Mouse (Mus musculus): Measurements from ENCODE around the gene Nap1l1. TPM values are rescaled to one million over a fixed set of nuclear protein-coding genes. Genes with fewer than 3 reads are reported as not detected.
A peak's percentile ranks its signal among the peaks of the same experiment; 100 is the strongest.
"Not testable (repeated sequence)": the region's sequence is repeated elsewhere in the genome, so short reads cannot be mapped to it uniquely, and the experiment has no call there.

The Nap1l1 gene
- polyA plus RNA-seq (2015; fragmentation: Nextera tagmentation; extraction: Ambion mirVana): 203 and 209 TPM in 2 replicates

GRCm38 (mm10) chr10:111472686-111473510, at the start of gene Nap1l1:
Nap1l1 (plus strand) TSS chr10:111473223.
- Histone ChIP-seq H3K27me3 (ENCODE audit: insufficient read depth, low read length) (no peaks in the 10 kb centered on the region), H3K36me3 (ENCODE audit: insufficient read depth, low read length) (0 out of 2 replicates have a peak, but pooled peaks cover 4% of the 10 kb centered on the region), H3K9me3 (ENCODE audit: low read length) (no peaks in the 10 kb centered on the region), H3K4me2 (replicated peaks; ENCODE audit: low read depth, low read length) (peak within 1 kb of the TSS; percentile 85), H3K4me3 (ENCODE audit: low read length) (peak within 1 kb of the TSS; percentile 96), H3K4me1 (ENCODE audit: insufficient read depth, low read length) (peaks cover 29% of the 10 kb centered on the region), H3K27ac (ENCODE audit: low read length) (peak within 1 kb of the TSS; percentile 90), H3K9ac (replicated peaks; ENCODE audit: low read length) (peak within 1 kb of the TSS; percentile 98)
- peak; percentile 99 for ATAC-seq (ENCODE audit: low FRiP score, low TSS enrichment)
- under 1% methylated on average over 49 of the region's 80 CpGs for WGBS

GRCm38 (mm10) chr10:111426491-111426890, 46.5 kb upstream of the Nap1l1 start:
- ATAC-seq (ENCODE audit: low FRiP score, low TSS enrichment): no peak
- H3K9me3 ChIP-seq (ENCODE audit: low read length): no peaks in the 10 kb centered on the region
- H3K4me2 ChIP-seq (replicated peaks; ENCODE audit: low read depth, low read length): no peak overlapping the region
- H3K9ac ChIP-seq (replicated peaks; ENCODE audit: low read length): no peak overlapping the region
- no peaks in the 10 kb centered on the region for H3K27me3 ChIP-seq (ENCODE audit: insufficient read depth, low read length)
- WGBS: 57% methylated on average over 1 of the region's 1 CpGs
- peaks cover 4% of the 10 kb centered on the region; the same call in 1 of the 2 replicates for H3K4me1 ChIP-seq (ENCODE audit: insufficient read depth, low read length)
- H3K27ac ChIP-seq (ENCODE audit: low read length): no peak overlapping the region
- no peak overlapping the region for H3K4me3 ChIP-seq (ENCODE audit: low read length)
- H3K36me3 ChIP-seq (ENCODE audit: insufficient read depth, low read length): no peaks in the 10 kb centered on the region

- no peaks in the 10 kb centered on the region for H3K4me1 ChIP-seq (ENCODE audit: insufficient read depth, low read length)
- H3K9me3 ChIP-seq (ENCODE audit: low read length): 0 out of 2 replicates have a peak, but pooled peaks cover 3% of the 10 kb centered on the region
- H3K27me3 ChIP-seq (ENCODE audit: insufficient read depth, low read length): no peaks in the 10 kb centered on the region
- no peak overlapping the region for H3K9ac ChIP-seq (replicated peaks; ENCODE audit: low read length)
- no peak overlapping the region for H3K4me3 ChIP-seq (ENCODE audit: low read length)
- 85% methylated on average over 3 of the region's 3 CpGs for WGBS
- no peak overlapping the region for H3K27ac ChIP-seq (ENCODE audit: low read length)
- ATAC-seq (ENCODE audit: low FRiP score, low TSS enrichment): no peak
- H3K36me3 ChIP-seq (ENCODE audit: insufficient read depth, low read length): no peaks in the 10 kb centered on the region
- no peak overlapping the region for H3K4me2 ChIP-seq (replicated peaks; ENCODE audit: low read depth, low read length)
Measured at GRCm38 (mm10) chr10:111433502-111433901, 39.5 kb upstream of the Nap1l1 start.

GRCm38 (mm10) chr10:111441034-111441440, 32.0 kb upstream of the Nap1l1 start:
- WGBS: 64% methylated on average over 3 of the region's 3 CpGs
- Histone ChIP-seq H3K27ac (ENCODE audit: low read length) (no peak overlapping the region), H3K36me3 (ENCODE audit: insufficient read depth, low read length) (no peaks in the 10 kb centered on the region), H3K9ac (replicated peaks; ENCODE audit: low read length) (no peak overlapping the region), H3K9me3 (ENCODE audit: low read length) (no peaks in the 10 kb centered on the region), H3K27me3 (ENCODE audit: insufficient read depth, low read length) (no peaks in the 10 kb centered on the region), H3K4me1 (ENCODE audit: insufficient read depth, low read length) (no peaks in the 10 kb centered on the region), H3K4me2 (replicated peaks; ENCODE audit: low read depth, low read length) (no peak overlapping the region), H3K4me3 (ENCODE audit: low read length) (no peak overlapping the region)
- no peak for ATAC-seq (ENCODE audit: low FRiP score, low TSS enrichment)

GRCm38 (mm10) chr10:111444199-111444598, 28.8 kb upstream of the Nap1l1 start:
- H3K4me3 ChIP-seq (ENCODE audit: low read length): no peak overlapping the region
- no peaks in the 10 kb centered on the region for H3K27me3 ChIP-seq (ENCODE audit: insufficient read depth, low read length)
- no peak overlapping the region for H3K4me2 ChIP-seq (replicated peaks; ENCODE audit: low read depth, low read length)
- ATAC-seq (ENCODE audit: low FRiP score, low TSS enrichment): no peak
- no peaks in the 10 kb centered on the region for H3K36me3 ChIP-seq (ENCODE audit: insufficient read depth, low read length)
- no peaks in the 10 kb centered on the region for H3K4me1 ChIP-seq (ENCODE audit: insufficient read depth, low read length)
- no peak overlapping the region for H3K9ac ChIP-seq (replicated peaks; ENCODE audit: low read length)
- H3K9me3 ChIP-seq (ENCODE audit: low read length): no peaks in the 10 kb centered on the region
- no peak overlapping the region for H3K27ac ChIP-seq (ENCODE audit: low read length)
- 41% methylated on average over 9 of the region's 9 CpGs for WGBS

- H3K36me3 ChIP-seq (ENCODE audit: insufficient read depth, low read length): no peaks in the 10 kb centered on the region
- ATAC-seq (ENCODE audit: low FRiP score, low TSS enrichment): no peak
- H3K4me2 ChIP-seq (replicated peaks; ENCODE audit: low read depth, low read length): no peak overlapping the region
- H3K27me3 ChIP-seq (ENCODE audit: insufficient read depth, low read length): no peaks in the 10 kb centered on the region
- H3K4me1 ChIP-seq (ENCODE audit: insufficient read depth, low read length): no peaks in the 10 kb centered on the region
- H3K9ac ChIP-seq (replicated peaks; ENCODE audit: low read length): no peak overlapping the region
- H3K27ac ChIP-seq (ENCODE audit: low read length): no peak overlapping the region
- H3K4me3 ChIP-seq (ENCODE audit: low read length): no peak overlapping the region
- WGBS: 32% methylated on average over 9 of the region's 9 CpGs
- no peaks in the 10 kb centered on the region for H3K9me3 ChIP-seq (ENCODE audit: low read length)
Measured at GRCm38 (mm10) chr10:111445939-111446671, 26.9 kb upstream of the Nap1l1 start.

- not testable (repeated sequence) for H3K27me3 ChIP-seq (ENCODE audit: insufficient read depth, low read length); H3K36me3 ChIP-seq (ENCODE audit: insufficient read depth, low read length); H3K4me1 ChIP-seq (ENCODE audit: insufficient read depth, low read length); ATAC-seq (ENCODE audit: low FRiP score, low TSS enrichment); H3K27ac ChIP-seq (ENCODE audit: low read length); H3K9me3 ChIP-seq (ENCODE audit: low read length); H3K9ac ChIP-seq (replicated peaks; ENCODE audit: low read length); H3K4me3 ChIP-seq (ENCODE audit: low read length); H3K4me2 ChIP-seq (replicated peaks; ENCODE audit: low read depth, low read length)
- WGBS: 100% methylated on average over 2 of the region's 3 CpGs
Measured at GRCm38 (mm10) chr10:111446672-111447008, 26.4 kb upstream of the Nap1l1 start.

- not testable (repeated sequence) for H3K9me3 ChIP-seq (ENCODE audit: low read length); H3K36me3 ChIP-seq (ENCODE audit: insufficient read depth, low read length); H3K4me1 ChIP-seq (ENCODE audit: insufficient read depth, low read length); ATAC-seq (ENCODE audit: low FRiP score, low TSS enrichment); H3K27ac ChIP-seq (ENCODE audit: low read length); H3K4me3 ChIP-seq (ENCODE audit: low read length); H3K9ac ChIP-seq (replicated peaks; ENCODE audit: low read length); H3K27me3 ChIP-seq (ENCODE audit: insufficient read depth, low read length); H3K4me2 ChIP-seq (replicated peaks; ENCODE audit: low read depth, low read length)
- WGBS: 70% methylated on average over 5 of the region's 5 CpGs
Measured at GRCm38 (mm10) chr10:111449662-111450061, 23.4 kb upstream of the Nap1l1 start.

- 77% methylated on average over 1 of the region's 1 CpGs for WGBS
- Histone ChIP-seq H3K4me1 (ENCODE audit: insufficient read depth, low read length) (no peaks in the 10 kb centered on the region), H3K4me3 (ENCODE audit: low read length) (no peak overlapping the region), H3K27ac (ENCODE audit: low read length) (no peak overlapping the region), H3K9me3 (ENCODE audit: low read length) (no peaks in the 10 kb centered on the region), H3K9ac (replicated peaks; ENCODE audit: low read length) (no peak overlapping the region), H3K36me3 (ENCODE audit: insufficient read depth, low read length) (no peaks in the 10 kb centered on the region), H3K4me2 (replicated peaks; ENCODE audit: low read depth, low read length) (no peak overlapping the region), H3K27me3 (ENCODE audit: insufficient read depth, low read length) (no peaks in the 10 kb centered on the region)
- no peak for ATAC-seq (ENCODE audit: low FRiP score, low TSS enrichment)
Measured at GRCm38 (mm10) chr10:111451683-111452322, 21.2 kb upstream of the Nap1l1 start.

Measured in kidney, embryonic 16.5 days (tissue).